Mouse (Mus musculus) liver, adult 2 months (tissue): ENCODE measurements at regions not wholly inside any gene's neighbourhood (a gene's known extent, or its start where the extent isn't known, plus 50 kb on each side); places are given as distances from the start of the nearest gene placed in this dataset.

Experiments
- DNase-seq: peaks from one replicate; pipeline ENCODE4 v3.0.0-alpha.2; 2011; ENCODE audit warnings: low read depth, low spot score; ENCODE audit errors: extremely low read depth
- H3K27ac ChIP-seq: fragments of 200-500 bp; replicated peaks from 2 replicates; pipeline ENCODE4 v1.5.1; 2012; ENCODE audit warnings: low read depth, mild to moderate bottlenecking, control low read depth, inconsistent platforms, low read length; ENCODE audit not compliant: insufficient read depth
- H3K27me3 ChIP-seq: fragments of 200-500 bp; 2 replicates; pipeline ENCODE4 v1.6.1; 2012; ENCODE audit warnings: mild to moderate bottlenecking, moderate library complexity, low read length, inconsistent platforms; ENCODE audit not compliant: control insufficient read depth, insufficient read depth
- H3K36me3 ChIP-seq: fragments of 200-500 bp; 2 replicates; pipeline ENCODE4 v1.6.1; 2012; ENCODE audit warnings: low read length, inconsistent platforms; ENCODE audit not compliant: control insufficient read depth, insufficient read depth
- H3K4me1 ChIP-seq: fragments of 200-500 bp; 2 replicates; pipeline ENCODE4 v1.6.1; 2011; ENCODE audit warnings: low read length; ENCODE audit not compliant: control insufficient read depth, insufficient read depth
- H3K4me3 ChIP-seq: fragments of 200-500 bp; 2 replicates; pipeline ENCODE4 v1.5.1; 2011; ENCODE audit warnings: low read depth, mild to moderate bottlenecking, control low read depth, low read length, moderate library complexity; ENCODE audit not compliant: insufficient read depth
- H3K79me2 ChIP-seq: fragments of 200-500 bp; 2 replicates; pipeline ENCODE4 v1.6.1; 2012; ENCODE audit warnings: inconsistent platforms, mild to moderate bottlenecking, low read length, moderate library complexity; ENCODE audit not compliant: control insufficient read depth, insufficient read depth
- H3K9ac ChIP-seq: fragments of 200-500 bp; 2 replicates; pipeline ENCODE4 v1.6.1; 2012; ENCODE audit warnings: low read depth, mild to moderate bottlenecking, control low read depth, inconsistent platforms, low read length
- CTCF ChIP-seq: fragments of 200-500 bp; IDR thresholded peaks from 2 replicates; pipeline ENCODE4 v1.5.1; 2011; ENCODE audit warnings: low read depth, low read length, control low read depth
- POLR2A ChIP-seq: fragments of 200-500 bp; IDR thresholded peaks from 2 replicates; pipeline ENCODE4 v1.6.1; 2011; ENCODE audit warnings: low read length, control low read depth; ENCODE audit not compliant: insufficient read depth; ENCODE audit errors: extremely low read depth
- WGBS: fragments of 180-500 bp; shearing (Covaris S2); methylation state at CpG from one replicate; pipeline ENCODE4 v1.1.7; 2018; 5-methylcytosine and 5-hydroxymethylcytosine counted together

DNA sequence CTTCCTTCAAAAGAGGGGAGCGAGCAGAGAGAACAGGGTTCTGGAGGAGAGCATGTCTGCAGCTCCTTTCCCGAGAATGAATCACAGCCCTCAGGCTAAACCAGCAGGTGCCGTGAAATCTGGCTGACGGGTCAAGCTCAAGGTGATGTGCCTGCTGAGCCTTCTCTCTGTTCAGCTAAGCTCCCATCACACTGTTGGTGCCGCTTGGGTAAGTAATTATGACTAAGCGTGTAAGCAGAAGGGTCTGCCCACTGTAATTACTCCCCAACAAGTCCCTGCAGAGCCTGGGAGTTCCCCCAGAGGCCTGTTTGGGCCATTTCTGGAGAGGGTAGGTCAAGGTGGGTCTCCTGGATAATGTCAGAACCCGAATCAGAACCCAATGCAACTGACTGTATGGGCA lies 139.5 kb upstream of the Irf2bp2 start:
- Histone ChIP-seq H3K36me3 (no peaks in the 10 kb centered on the region), H3K9ac (no peak overlapping the region), H3K27me3 (no peaks in the 10 kb centered on the region), H3K79me2 (no peaks in the 10 kb centered on the region), H3K4me3 (no peak overlapping the region), H3K27ac (no peak overlapping the region), H3K4me1 (peaks cover 29% of the 10 kb centered on the region)
- no peak for TF ChIP-seq CTCF
- no peak for TF ChIP-seq POLR2A
- no peak for DNase-seq
- WGBS: 96% methylated on average over 7 of the region's 7 CpGs

DNA sequence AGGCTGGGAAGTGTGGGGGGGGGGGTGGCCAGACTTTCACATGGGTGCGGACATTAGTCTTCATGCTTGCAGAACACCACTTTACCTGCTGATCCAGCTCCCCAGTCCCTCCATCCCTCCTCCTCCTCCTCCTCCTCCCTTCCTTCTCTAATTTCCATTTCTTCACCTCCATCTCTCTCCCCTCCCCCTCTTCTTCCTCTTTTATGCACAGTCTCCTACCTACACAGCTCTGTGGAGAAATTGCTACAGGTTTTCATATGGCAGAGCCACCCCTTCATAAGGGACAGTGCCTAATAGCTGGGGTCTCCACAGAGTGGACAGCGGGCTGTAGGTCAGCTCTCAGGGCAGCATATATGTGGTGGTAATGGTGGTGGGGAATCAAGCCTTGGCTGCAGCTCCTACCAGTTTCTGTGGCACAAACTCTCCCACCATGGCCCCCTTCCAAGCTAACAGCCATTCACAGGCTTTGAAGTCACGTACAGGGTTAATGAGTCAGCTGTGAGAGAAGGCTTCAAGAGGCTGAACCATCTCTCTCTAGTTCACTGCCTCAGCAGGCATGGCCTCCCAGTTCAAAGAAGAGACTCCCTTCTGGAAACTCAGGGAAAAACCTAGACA lies 136.3 kb upstream of the Irf2bp2 start:
- DNase-seq: no peak
- Histone ChIP-seq H3K36me3 (no peaks in the 10 kb centered on the region), H3K79me2 (no peaks in the 10 kb centered on the region), H3K27ac (no peak overlapping the region), H3K27me3 (no peaks in the 10 kb centered on the region), H3K4me1 (peaks cover 22% of the 10 kb centered on the region), H3K9ac (no peak overlapping the region), H3K4me3 (no peak overlapping the region)
- 92% methylated on average over 2 of the region's 3 CpGs for WGBS
- no peak for TF ChIP-seq POLR2A
- no peak for TF ChIP-seq CTCF

DNA sequence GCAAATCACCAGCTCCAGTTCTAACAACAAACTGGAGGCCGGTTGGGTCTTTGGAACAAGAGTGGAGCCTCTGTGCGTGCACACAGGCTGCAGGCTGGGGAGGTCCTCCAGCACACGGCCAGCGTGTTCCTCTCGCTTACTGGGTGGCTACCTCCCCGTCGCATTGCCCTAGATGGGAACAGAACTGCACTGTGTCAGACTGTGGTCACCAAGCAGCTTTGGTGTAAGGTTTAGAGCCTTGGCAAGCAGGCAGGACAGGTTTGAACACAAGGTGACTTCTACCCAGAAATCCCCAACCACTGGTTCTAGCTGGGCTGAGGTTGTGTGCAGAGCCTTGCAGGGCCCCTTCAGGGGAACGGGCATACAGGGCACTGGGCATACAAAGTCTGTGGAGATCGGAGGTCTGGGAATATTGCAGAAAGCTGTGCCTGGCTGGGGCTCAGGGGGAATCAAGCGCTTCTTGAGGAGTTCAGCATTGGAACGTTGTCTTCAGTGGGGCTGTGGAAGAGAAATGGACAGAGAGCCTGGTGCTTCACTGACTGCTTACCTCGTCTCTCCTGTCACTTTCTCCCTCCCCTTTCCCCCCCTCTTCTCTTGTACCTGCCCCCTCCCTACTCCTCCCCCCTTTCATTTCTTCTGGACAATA lies 135.3 kb upstream of the Irf2bp2 start:
- TF ChIP-seq POLR2A (no peak), CTCF (no peak)
- H3K36me3 ChIP-seq: no peaks in the 10 kb centered on the region
- H3K27me3 ChIP-seq: no peaks in the 10 kb centered on the region
- H3K4me1 ChIP-seq: peaks cover 15% of the 10 kb centered on the region
- no peak overlapping the region for H3K4me3 ChIP-seq
- H3K79me2 ChIP-seq: no peaks in the 10 kb centered on the region
- no peak overlapping the region for H3K9ac ChIP-seq
- WGBS: 94% methylated on average over 12 of the region's 12 CpGs
- no peak overlapping the region for H3K27ac ChIP-seq
- DNase-seq: no peak

DNA sequence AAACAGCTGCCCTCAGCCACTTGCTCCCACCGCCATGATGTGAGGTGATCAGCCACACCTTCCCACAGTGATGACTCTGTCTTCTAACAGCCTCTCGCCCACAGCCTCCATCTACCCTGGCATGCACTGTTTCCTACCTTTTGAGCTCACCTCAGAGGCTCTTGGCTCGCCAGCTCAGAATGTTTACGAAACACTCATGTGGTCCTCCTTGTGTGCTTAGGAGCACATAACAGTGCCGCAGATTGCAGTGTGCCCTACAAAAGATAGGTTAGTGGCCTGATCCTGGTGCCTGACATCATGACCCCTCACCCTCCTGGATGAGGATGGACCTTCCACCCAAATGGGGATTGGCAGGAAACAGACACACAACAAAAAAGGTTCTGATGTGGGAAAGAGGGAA lies 134.3 kb upstream of the Irf2bp2 start:
- Histone ChIP-seq H3K4me3 (no peak overlapping the region), H3K79me2 (no peaks in the 10 kb centered on the region), H3K27ac (peak overlapping the region; percentile 43), H3K36me3 (no peaks in the 10 kb centered on the region), H3K4me1 (peaks cover 12% of the 10 kb centered on the region), H3K9ac (no peak overlapping the region), H3K27me3 (no peaks in the 10 kb centered on the region)
- DNase-seq: peak; percentile 93
- 32% methylated on average over 5 of the region's 5 CpGs for WGBS
- TF ChIP-seq POLR2A (no peak), CTCF (no peak)

DNA sequence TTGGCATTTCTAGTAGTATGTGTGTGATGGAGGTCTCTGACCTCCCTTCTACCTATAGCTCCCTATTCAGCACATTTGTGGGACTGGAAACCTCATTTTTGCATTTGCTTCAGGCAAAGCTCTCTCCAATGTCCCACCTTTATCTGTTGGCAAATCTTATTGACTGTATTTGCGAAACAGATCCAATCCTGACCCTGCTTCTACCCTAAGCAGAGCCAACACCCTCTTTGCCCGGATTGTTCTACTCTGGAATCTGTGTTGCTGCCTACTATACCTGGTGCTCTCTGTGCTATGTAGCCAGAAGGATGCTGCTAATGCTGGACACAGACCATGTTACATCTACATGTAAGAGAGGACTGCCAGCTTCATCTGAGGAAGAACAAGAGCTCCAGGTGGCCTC lies 133.3 kb upstream of the Irf2bp2 start:
- Histone ChIP-seq H3K79me2 (no peaks in the 10 kb centered on the region), H3K36me3 (no peaks in the 10 kb centered on the region), H3K27me3 (no peaks in the 10 kb centered on the region), H3K4me3 (no peak overlapping the region), H3K27ac (0 out of 2 replicates have a peak overlapping the region, but pooled peaks have one; percentile 15), H3K4me1 (peaks cover 12% of the 10 kb centered on the region), H3K9ac (no peak overlapping the region)
- 28% methylated on average over 2 of the region's 2 CpGs for WGBS
- peak; percentile 76 for DNase-seq
- no peak for TF ChIP-seq CTCF
- no peak for TF ChIP-seq POLR2A

DNA sequence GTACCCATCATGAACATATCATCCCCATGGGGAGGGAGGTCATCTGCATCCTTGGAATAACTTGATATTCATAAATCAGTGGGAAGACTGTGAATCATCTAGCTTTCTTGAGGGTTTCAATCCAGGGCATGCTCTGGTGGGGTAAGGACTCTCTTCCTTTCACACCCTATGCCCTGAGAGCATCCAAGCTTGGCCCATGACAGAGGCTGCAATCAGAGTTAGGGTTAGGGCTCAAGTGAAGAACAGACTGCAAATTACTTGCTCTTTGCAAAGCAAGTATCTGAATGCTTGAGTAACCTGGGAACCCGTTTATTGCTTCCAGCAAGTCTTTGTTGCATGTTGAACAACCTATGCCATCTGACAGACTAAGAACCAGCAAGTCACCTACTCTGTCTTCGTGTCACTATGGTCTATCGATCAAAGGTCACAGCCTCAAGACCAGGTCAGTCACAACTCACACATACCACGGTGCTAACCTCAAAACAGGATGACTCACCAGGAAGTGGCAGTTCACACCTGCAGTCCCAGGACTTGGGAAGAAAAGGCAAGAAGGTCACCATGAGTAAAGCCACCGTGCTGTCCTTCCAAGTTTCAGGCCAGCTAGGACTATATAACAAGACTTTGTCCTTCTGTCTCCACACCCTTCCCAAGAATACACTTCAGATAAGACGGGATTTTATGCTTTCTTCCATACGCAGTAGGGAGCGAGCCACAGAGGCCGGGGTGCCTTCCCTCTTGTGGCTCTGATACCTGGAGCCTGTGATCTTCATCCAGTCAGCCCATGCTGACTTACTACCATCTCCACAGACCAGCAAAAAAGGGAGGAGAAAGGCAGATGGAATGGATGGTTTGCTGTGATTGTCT lies 129.7 kb upstream of the Irf2bp2 start:
- H3K79me2 ChIP-seq: no peaks in the 10 kb centered on the region
- no peak overlapping the region for H3K4me3 ChIP-seq
- peak; percentile 27 for DNase-seq
- no peak for TF ChIP-seq POLR2A
- TF ChIP-seq CTCF: no peak
- no peaks in the 10 kb centered on the region for H3K27me3 ChIP-seq
- no peaks in the 10 kb centered on the region for H3K36me3 ChIP-seq
- peaks cover 18% of the 10 kb centered on the region for H3K4me1 ChIP-seq
- H3K9ac ChIP-seq: no peak overlapping the region
- H3K27ac ChIP-seq: no peak overlapping the region
- 77% methylated on average over 9 of the region's 9 CpGs for WGBS
